Mouse (Mus musculus) testis, adult 2 months (tissue): ENCODE measurements around the gene Blvra. TPM values are rescaled to one million over a fixed set of nuclear protein-coding genes. Genes with fewer than 3 reads are reported as not detected.

Source experiments
- H3K27ac ChIP-seq: fragments of 200-500 bp; 2 replicates; pipeline ENCODE4 v1.5.1; 2012; ENCODE audit warnings: low read depth, low read length; ENCODE audit not compliant: control insufficient read depth, insufficient read depth
- H3K27me3 ChIP-seq: fragments of 200-500 bp; 2 replicates; pipeline ENCODE4 v1.6.1; 2012; ENCODE audit warnings: mild to moderate bottlenecking, low read length, moderate library complexity; ENCODE audit not compliant: control insufficient read depth, insufficient read depth
- H3K36me3 ChIP-seq: fragments of 200-500 bp; 2 replicates; pipeline ENCODE4 v1.6.1; 2012; ENCODE audit warnings: mild to moderate bottlenecking, low read length; ENCODE audit not compliant: control insufficient read depth, insufficient read depth
- H3K4me1 ChIP-seq: fragments of 200-500 bp; 2 replicates; pipeline ENCODE4 v1.6.1; 2012; ENCODE audit warnings: low read length; ENCODE audit not compliant: control insufficient read depth, insufficient read depth
- H3K4me3 ChIP-seq: fragments of 200-500 bp; 2 replicates; pipeline ENCODE4 v1.5.1; 2012; ENCODE audit warnings: low read depth, mild to moderate bottlenecking, low read length, moderate library complexity, mixed read lengths; ENCODE audit not compliant: control insufficient read depth
- CTCF ChIP-seq: fragments of 200-500 bp; IDR thresholded peaks from 2 replicates; pipeline ENCODE4 v1.5.1; 2012; ENCODE audit warnings: low read depth, mild to moderate bottlenecking, inconsistent platforms, low read length, moderate library complexity; ENCODE audit not compliant: control insufficient read depth, insufficient read depth, insufficient replicate concordance
- POLR2A ChIP-seq: fragments of 200-500 bp; IDR thresholded peaks from 2 replicates; pipeline ENCODE4 v1.6.1; 2012; ENCODE audit warnings: low read depth, mild to moderate bottlenecking, inconsistent platforms, low read length, moderate library complexity; ENCODE audit not compliant: control insufficient read depth
- polyA plus RNA-seq: library from polyadenylated mRNA; depleted of rRNA; stranded (reverse); fragments of >200 nt; gene quantifications from 2 replicates; pipeline ENCODE4 v1.2.3, GENCODE M21; 2012; rRNA removed

The Blvra gene
- polyA plus RNA-seq, 1 experiment, result 6.5 TPM

GRCm38 (mm10) chr2:127143158-127144063 lies 72.9 kb downstream of the Blvra start, which contains the start of gene Itpripl1:
Itpripl1 (minus strand) TSS chr2:127143442.
- Histone ChIP-seq H3K27ac (peak within 1 kb of the TSS; percentile 39; the same call in 1 of the 2 replicates), H3K4me3 (peak within 1 kb of the TSS; percentile 90), H3K27me3 (no peaks in the 10 kb centered on the region), H3K4me1 (peaks cover 9% of the 10 kb centered on the region), H3K36me3 (no peaks in the 10 kb centered on the region)
- TF ChIP-seq CTCF, result no peak
- peak; percentile 37 for TF ChIP-seq POLR2A

- no peaks in the 10 kb centered on the region for H3K36me3 ChIP-seq
- peaks cover 9% of the 10 kb centered on the region for H3K4me1 ChIP-seq
- TF ChIP-seq CTCF (no peak), POLR2A (no peak)
- no peak overlapping the region for H3K4me3 ChIP-seq
- H3K27me3 ChIP-seq, result no peaks in the 10 kb centered on the region
- H3K27ac ChIP-seq, result no peak overlapping the region
Observed at GRCm38 (mm10) chr2:127145699-127146098, 75.2 kb downstream of the Blvra start.

Other genes starting within 250 kb of the Blvra start
- gene Trpm7, start 194.4 kb upstream of the Blvra start, polyA plus RNA-seq, result 3.1 and 6.2 TPM in 2 replicates
- gene Sppl2a, start 137.4 kb upstream of the Blvra start, polyA plus RNA-seq, result 13.8 and 19.8 TPM in 2 replicates
- gene Ap4e1, start 61.9 kb upstream of the Blvra start, polyA plus RNA-seq, result 3.1 and 3.5 TPM in 2 replicates
- gene Ncaph, start 63.3 kb downstream of the Blvra start, polyA plus RNA-seq, result 6.0 and 6.1 TPM in 2 replicates
- gene Itpripl1, start 72.8 kb downstream of the Blvra start, polyA plus RNA-seq, result 42.2 and 44.2 TPM in 2 replicates
- gene 1810024B03Rik, start 137.6 kb downstream of the Blvra start, polyA plus RNA-seq, result 6.4 and 8.1 TPM in 2 replicates
- 45.6 and 45.7 TPM in 2 replicates for gene Snrnp200, start 137.7 kb downstream of the Blvra start, polyA plus RNA-seq
- gene Ciao1, start 177.2 kb downstream of the Blvra start, polyA plus RNA-seq, result 24.7 and 28.7 TPM in 2 replicates
- 54.2 and 64.2 TPM in 2 replicates for gene Tmem127, start 177.2 kb downstream of the Blvra start, polyA plus RNA-seq
- gene Stard7, start 199.6 kb downstream of the Blvra start, polyA plus RNA-seq, result 14.1 and 18.3 TPM in 2 replicates